Mouse (Mus musculus): ENCODE measurements at regions not wholly inside any gene's neighbourhood (a gene's known extent, or its start where the extent isn't known, plus 50 kb on each side); places are given as distances from the start of the nearest gene placed in this dataset.

- Histone ChIP-seq H3K4me3 (ENCODE audit: control insufficient read depth in 1 of 2, insufficient read depth in 1 of 2, low read depth in 2 of 2, low read length in 2 of 2) (no peak overlapping the region), H3K4me1 (ENCODE audit: control insufficient read depth in 1 of 2, insufficient read depth in 2 of 2, low read length in 2 of 2) (no peaks in the 10 kb centered on the region), H3K27ac (ENCODE audit: control insufficient read depth, low read depth, low read length) (no peak overlapping the region), H3K9me3 (replicated peaks; ENCODE audit: insufficient read depth, low read length) (no peaks in the 10 kb centered on the region), H3K79me2 (ENCODE audit: control insufficient read depth, insufficient read depth, low read length, poor library complexity) (no peaks in the 10 kb centered on the region), H3K27me3 (ENCODE audit: control insufficient read depth in 1 of 2, insufficient read depth in 2 of 2, low read length in 2 of 2) (no peaks in the 10 kb centered on the region), H3K36me3 (ENCODE audit: control insufficient read depth in 1 of 2, insufficient read depth in 2 of 2, low read length in 2 of 2) (no peaks in the 10 kb centered on the region), H3K9ac (ENCODE audit: control insufficient read depth, low read depth, low read length, poor library complexity, severe bottlenecking) (no peak overlapping the region)
- DNase-seq (ENCODE audit: low read depth, low spot score) = no peak
- no peak for TF ChIP-seq GATA1 (IDR thresholded peaks at IDR 0.05; ENCODE audit: low read depth, low read length)
- no peak for TF ChIP-seq UBTF (IDR thresholded peaks at IDR 0.05; ENCODE audit: borderline replicate concordance, insufficient read depth, low read depth, low read length)
These were observed 234.8 kb downstream of the Efnb2 start for GRCm38 (mm10) chr8:8426201-8426600.

- DNase-seq (ENCODE audit: low read depth, low spot score) = no peak
- Histone ChIP-seq H3K79me2 (ENCODE audit: control insufficient read depth, insufficient read depth, low read length, poor library complexity) (no peaks in the 10 kb centered on the region), H3K4me3 (ENCODE audit: control insufficient read depth in 1 of 2, insufficient read depth in 1 of 2, low read depth in 2 of 2, low read length in 2 of 2) (no peak overlapping the region), H3K36me3 (ENCODE audit: control insufficient read depth in 1 of 2, insufficient read depth in 2 of 2, low read length in 2 of 2) (no peaks in the 10 kb centered on the region), H3K4me1 (ENCODE audit: control insufficient read depth in 1 of 2, insufficient read depth in 2 of 2, low read length in 2 of 2) (no peaks in the 10 kb centered on the region), H3K27ac (ENCODE audit: control insufficient read depth, low read depth, low read length) (no peak overlapping the region), H3K9me3 (replicated peaks; ENCODE audit: insufficient read depth, low read length) (no peaks in the 10 kb centered on the region), H3K9ac (ENCODE audit: control insufficient read depth, low read depth, low read length, poor library complexity, severe bottlenecking) (no peak overlapping the region), H3K27me3 (ENCODE audit: control insufficient read depth in 1 of 2, insufficient read depth in 2 of 2, low read length in 2 of 2) (no peaks in the 10 kb centered on the region)
- TF ChIP-seq UBTF (IDR thresholded peaks at IDR 0.05; ENCODE audit: borderline replicate concordance, insufficient read depth, low read depth, low read length) = no peak
These were observed 237.6 kb downstream of the Efnb2 start for GRCm38 (mm10) chr8:8423443-8423842.

GRCm38 (mm10) chr8:8421713-8422112, 239.3 kb downstream of the Efnb2 start:
- Histone ChIP-seq H3K36me3 (ENCODE audit: control insufficient read depth in 1 of 2, insufficient read depth in 2 of 2, low read length in 2 of 2) (no peaks in the 10 kb centered on the region), H3K4me1 (ENCODE audit: control insufficient read depth in 1 of 2, insufficient read depth in 2 of 2, low read length in 2 of 2) (no peaks in the 10 kb centered on the region), H3K27ac (ENCODE audit: control insufficient read depth, low read depth, low read length) (no peak overlapping the region), H3K9me3 (replicated peaks; ENCODE audit: insufficient read depth, low read length) (no peaks in the 10 kb centered on the region), H3K27me3 (ENCODE audit: control insufficient read depth in 1 of 2, insufficient read depth in 2 of 2, low read length in 2 of 2) (no peaks in the 10 kb centered on the region), H3K9ac (ENCODE audit: control insufficient read depth, low read depth, low read length, poor library complexity, severe bottlenecking) (no peak overlapping the region), H3K79me2 (ENCODE audit: control insufficient read depth, insufficient read depth, low read length, poor library complexity) (no peaks in the 10 kb centered on the region), H3K4me3 (ENCODE audit: control insufficient read depth in 1 of 2, insufficient read depth in 1 of 2, low read depth in 2 of 2, low read length in 2 of 2) (no peak overlapping the region)
- DNase-seq (ENCODE audit: low read depth, low spot score) = no peak
- no peak for TF ChIP-seq USF2 (IDR thresholded peaks at IDR 0.05; ENCODE audit: borderline replicate concordance in 1 of 2, insufficient read depth in 1 of 2, low read depth in 1 of 2, low read length in 2 of 2)
- TF ChIP-seq NELFE (IDR thresholded peaks at IDR 0.05; ENCODE audit: low read depth, low read length) = no peak
- no peak for TF ChIP-seq E2F4 (IDR thresholded peaks at IDR 0.05; ENCODE audit: borderline replicate concordance, low read depth, low read length)
- TF ChIP-seq UBTF (IDR thresholded peaks at IDR 0.05; ENCODE audit: borderline replicate concordance, insufficient read depth, low read depth, low read length) = no peak
- no peak for TF ChIP-seq ZMIZ1 (IDR thresholded peaks at IDR 0.05; ENCODE audit: low read depth, low read length)
- no peak for TF ChIP-seq ELF1 (IDR thresholded peaks at IDR 0.05; ENCODE audit: low read depth, low read length)
- TF ChIP-seq RCOR1 (IDR thresholded peaks at IDR 0.05; ENCODE audit: low read depth, low read length) = no peak
- TF ChIP-seq JUND (IDR thresholded peaks at IDR 0.05; ENCODE audit: low read depth, low read length) = no peak
- no peak for TF ChIP-seq ZNF384 (IDR thresholded peaks at IDR 0.05; ENCODE audit: low read depth, low read length)
- TF ChIP-seq MYC (IDR thresholded peaks at IDR 0.05; ENCODE audit: low read depth, low read length) = no peak
- no peak for TF ChIP-seq MXI1 (IDR thresholded peaks at IDR 0.05; ENCODE audit: low read depth, low read length)
- no peak for TF ChIP-seq MEF2A (IDR thresholded peaks at IDR 0.05; ENCODE audit: extremely low read depth, insufficient replicate concordance, low read depth, low read length, poor library complexity, severe bottlenecking)
